Mouse (Mus musculus) heart, adult 2 months (tissue): Measurements from ENCODE around the gene Lingo2. TPM values are rescaled to one million over a fixed set of nuclear protein-coding genes. Genes with fewer than 3 reads are reported as not detected.

Source experiments
- DNase-seq, 2 experiments: peaks; one replicate each; pipeline ENCODE4 v3.0.0; 2021
- H3K27ac ChIP-seq: fragments of 200-600 bp; 2 replicates; pipeline ENCODE4 v1.8.1; 2022
- H3K27me3 ChIP-seq: fragments of 200-500 bp; 2 replicates; pipeline ENCODE4 v1.6.1; 2012; ENCODE audit warnings: mild to moderate bottlenecking, low read length, inconsistent platforms, mixed read lengths; ENCODE audit not compliant: control insufficient read depth, insufficient read depth
- H3K36me3 ChIP-seq: fragments of 200-500 bp; 2 replicates; pipeline ENCODE4 v1.6.1; 2012; ENCODE audit warnings: low read length, inconsistent platforms; ENCODE audit not compliant: control insufficient read depth, insufficient read depth
- H3K4me1 ChIP-seq: fragments of 200-500 bp; 2 replicates; pipeline ENCODE4 v1.6.1; 2011; ENCODE audit warnings: low read length; ENCODE audit not compliant: control insufficient read depth, insufficient read depth
- H3K4me3 ChIP-seq: fragments of 200-600 bp; 2 replicates; pipeline ENCODE4 v1.8.1; 2022
- H3K79me2 ChIP-seq: fragments of 200-500 bp; replicated peaks from 2 replicates; pipeline ENCODE4 v1.6.1; 2012; ENCODE audit warnings: mild to moderate bottlenecking, inconsistent platforms, low read length, moderate library complexity, mixed read lengths; ENCODE audit not compliant: control insufficient read depth, insufficient read depth
- H3K9ac ChIP-seq: fragments of 200-500 bp; 2 replicates; pipeline ENCODE4 v1.6.1; 2012; ENCODE audit warnings: low read depth, mild to moderate bottlenecking, control low read depth, inconsistent platforms, low read length, mixed read lengths
- CTCF ChIP-seq: fragments of 200-600 bp; IDR thresholded peaks from 2 replicates; pipeline ENCODE4 v1.8.1; 2022; ENCODE audit warnings: antibody characterized with exemption, mild to moderate bottlenecking, moderate library complexity
- EP300 ChIP-seq: fragments of 200-500 bp; IDR thresholded peaks from 2 replicates; pipeline ENCODE4 v1.6.1; 2011; ENCODE audit warnings: low read depth, low read length, control low read depth; ENCODE audit not compliant: insufficient read depth
- POLR2A ChIP-seq: fragments of 200-500 bp; IDR thresholded peaks from 2 replicates; pipeline ENCODE4 v1.6.1; 2011; ENCODE audit warnings: mild to moderate bottlenecking, low read depth, low read length, control low read depth; ENCODE audit not compliant: insufficient read depth
- WGBS: fragments of 180-500 bp; shearing (Covaris S2); methylation state at CpG from one replicate; pipeline ENCODE4 v1.1.7; 2018; 5-methylcytosine and 5-hydroxymethylcytosine counted together
- intact Hi-C: fragments of 180-260 bp; cut with DNase I; formaldehyde crosslinking; loops from one replicate; pipeline ENCODE4 v1.15.1; 2025
- long read RNA-seq: library from polyadenylated mRNA; stranded (forward); transcript quantifications from one replicate; pipeline ENCODE4 v2.0.0, GENCODE M21; 2021
- polyA plus RNA-seq: library from polyadenylated mRNA; depleted of rRNA; stranded (reverse); fragments of >200 nt; gene quantifications from 2 replicates; pipeline ENCODE4 v1.2.3, GENCODE M21; 2012; rRNA removed
- total RNA-seq, 2 experiments: library from RNA; stranded (reverse); gene quantifications; 2 replicates each; pipeline ENCODE4 v1.2.3; 2021

Gene Lingo2
- total RNA-seq = not detected
- polyA plus RNA-seq = not detected in 2 replicates
- long read RNA-seq = 0 reads

- Histone ChIP-seq H3K9ac (no peak within 1 kb of the TSS), H3K4me1 (no peaks in the 10 kb centered on the region), H3K79me2 (no peaks in the 10 kb centered on the region), H3K27ac (no peak within 1 kb of the TSS), H3K36me3 (no peaks in the 10 kb centered on the region), H3K27me3 (peaks cover 4% of the 10 kb centered on the region; the same call in 1 of the 2 replicates), H3K4me3 (no peak within 1 kb of the TSS)
- DNase-seq = no peak
- WGBS = 2% methylated on average over 61 of the region's 61 CpGs
- TF ChIP-seq POLR2A (no peak), CTCF (no peak), EP300 (no peak)
- intact Hi-C loops = no loop called here
Observed at GRCm38 (mm10) chr4:36951150-36951954, at the start of gene Lingo2. Gene Lingo2, minus strand, starts transcription at chr4:36951747.

GRCm38 (mm10) chr4:36973358-36973757 lies 21.8 kb upstream of the Lingo2 start:
- Histone ChIP-seq H3K4me3 (no peak overlapping the region), H3K27me3 (no peaks in the 10 kb centered on the region), H3K9ac (no peak overlapping the region), H3K27ac (no peak overlapping the region), H3K79me2 (no peaks in the 10 kb centered on the region), H3K36me3 (no peaks in the 10 kb centered on the region), H3K4me1 (no peaks in the 10 kb centered on the region)
- DNase-seq = no peak
- 79% methylated on average over 4 of the region's 4 CpGs for WGBS
- TF ChIP-seq EP300 (no peak), POLR2A (no peak)
- intact Hi-C loops = no loop called here

- Histone ChIP-seq H3K4me3 (no peak overlapping the region), H3K36me3 (no peaks in the 10 kb centered on the region), H3K27ac (no peak overlapping the region), H3K4me1 (no peaks in the 10 kb centered on the region), H3K27me3 (peaks cover 4% of the 10 kb centered on the region; the same call in 1 of the 2 replicates), H3K79me2 (no peaks in the 10 kb centered on the region), H3K9ac (no peak overlapping the region)
- 6% methylated on average over 20 of the region's 20 CpGs for WGBS
- intact Hi-C loops = no loop called here
- TF ChIP-seq CTCF = no peak
- DNase-seq = no peak
Observed at GRCm38 (mm10) chr4:36952431-36953429, 1.2 kb upstream of the Lingo2 start.

GRCm38 (mm10) chr4:36951955-36952215 lies 338 bp upstream of the Lingo2 start:
- H3K27me3 ChIP-seq = peaks cover 4% of the 10 kb centered on the region; the same call in 1 of the 2 replicates
- H3K4me1 ChIP-seq = no peaks in the 10 kb centered on the region
- no peak for DNase-seq
- no peak for TF ChIP-seq POLR2A
- no peak for TF ChIP-seq EP300
- TF ChIP-seq CTCF = no peak
- intact Hi-C loops = no loop called here
- H3K79me2 ChIP-seq = no peaks in the 10 kb centered on the region
- no peak overlapping the region for H3K9ac ChIP-seq
- H3K36me3 ChIP-seq = no peaks in the 10 kb centered on the region
- no peak overlapping the region for H3K4me3 ChIP-seq
- 2% methylated on average over 7 of the region's 7 CpGs for WGBS
- no peak overlapping the region for H3K27ac ChIP-seq

GRCm38 (mm10) chr4:36950790-36951149 lies 777 bp downstream of the Lingo2 start:
- TF ChIP-seq POLR2A (no peak), CTCF (no peak), EP300 (no peak)
- Histone ChIP-seq H3K4me3 (no peak overlapping the region), H3K36me3 (no peaks in the 10 kb centered on the region), H3K27ac (no peak overlapping the region), H3K9ac (no peak overlapping the region), H3K27me3 (peaks cover 4% of the 10 kb centered on the region; the same call in 1 of the 2 replicates), H3K79me2 (no peaks in the 10 kb centered on the region), H3K4me1 (no peaks in the 10 kb centered on the region)
- no peak for DNase-seq
- 2% methylated on average over 11 of the region's 11 CpGs for WGBS
- intact Hi-C loops = no loop called here

GRCm38 (mm10) chr4:36950021-36950751 lies 1.4 kb downstream of the Lingo2 start:
- no peaks in the 10 kb centered on the region for H3K4me1 ChIP-seq
- H3K9ac ChIP-seq = no peak overlapping the region
- no peaks in the 10 kb centered on the region for H3K36me3 ChIP-seq
- H3K4me3 ChIP-seq = no peak overlapping the region
- 2% methylated on average over 42 of the region's 43 CpGs for whole genome bisulfite sequencing
- H3K79me2 ChIP-seq = no peaks in the 10 kb centered on the region
- TF ChIP-seq POLR2A = no peak
- TF ChIP-seq CTCF = peak; percentile 43
- TF ChIP-seq EP300 = no peak
- intact Hi-C loops = no loop called here
- peak in 1 of 2 experiments; percentile 18 for DNase-seq
- no peak overlapping the region for H3K27ac ChIP-seq
- H3K27me3 ChIP-seq = peaks cover 4% of the 10 kb centered on the region; the same call in 1 of the 2 replicates
